Mouse (Mus musculus): ENCODE measurements around the gene Efhd1. TPM values are rescaled to one million over a fixed set of nuclear protein-coding genes. Genes with fewer than 3 reads are reported as not detected.
A peak's percentile ranks its signal among the peaks of the same experiment; 100 is the strongest.

Efhd1 gene
- not detected in 2 replicates for total RNA-seq (2017)

DNA sequence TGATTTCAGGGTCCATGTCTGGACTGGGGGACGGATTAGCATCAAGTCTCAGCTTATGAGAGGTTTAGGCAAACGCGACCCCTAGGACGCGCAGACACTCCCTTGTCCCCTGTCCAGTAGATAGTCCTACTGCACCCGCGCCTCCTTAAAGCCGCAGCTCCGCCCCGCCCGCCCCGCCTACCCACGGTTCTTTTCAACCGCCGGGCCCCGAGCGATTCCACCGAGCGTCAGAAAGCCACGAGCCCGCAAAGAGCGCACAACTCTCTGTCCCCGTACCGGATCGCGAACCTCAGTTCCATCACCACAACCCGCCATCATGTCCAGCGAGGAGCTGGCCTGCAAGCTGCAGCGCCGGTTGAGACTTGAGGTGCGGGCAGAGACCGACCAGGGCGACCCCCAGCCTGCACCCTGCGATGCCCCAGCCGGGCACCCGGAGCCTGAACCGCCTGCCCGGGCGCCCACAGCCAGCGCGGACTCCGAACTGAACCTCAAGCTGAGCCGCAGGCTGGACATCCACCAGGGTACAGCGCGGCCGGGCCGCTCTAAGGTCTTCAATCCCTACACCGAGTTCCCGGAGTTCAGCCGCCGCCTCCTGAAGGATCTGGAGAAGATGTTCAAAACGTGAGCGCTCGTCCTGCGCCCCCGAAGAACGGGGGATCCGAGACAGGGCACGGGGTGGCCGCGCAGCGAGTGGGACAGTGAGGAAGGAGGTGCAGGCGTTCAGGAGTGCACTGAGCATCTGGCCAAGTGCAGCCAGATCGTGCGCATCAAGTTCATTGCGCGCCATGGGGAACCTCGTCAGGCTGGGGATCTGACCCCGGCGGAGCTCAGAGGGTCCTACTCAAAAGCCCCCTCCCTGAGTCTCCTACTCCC is at the start of gene Efhd1:
Gene Efhd1 (plus strand): TSS at position 230 of the 873 bp plus-strand sequence.
- ATAC-seq (replicated peaks in 1 of 2; ENCODE audit: insufficient read depth in 1 of 2, low FRiP score in 2 of 2, low TSS enrichment in 1 of 2, low read depth in 1 of 2, poor library complexity in 2 of 2, severe bottlenecking in 2 of 2): peak; percentile 34 to 38; a peak in 3 of 4 replicates

DNA sequence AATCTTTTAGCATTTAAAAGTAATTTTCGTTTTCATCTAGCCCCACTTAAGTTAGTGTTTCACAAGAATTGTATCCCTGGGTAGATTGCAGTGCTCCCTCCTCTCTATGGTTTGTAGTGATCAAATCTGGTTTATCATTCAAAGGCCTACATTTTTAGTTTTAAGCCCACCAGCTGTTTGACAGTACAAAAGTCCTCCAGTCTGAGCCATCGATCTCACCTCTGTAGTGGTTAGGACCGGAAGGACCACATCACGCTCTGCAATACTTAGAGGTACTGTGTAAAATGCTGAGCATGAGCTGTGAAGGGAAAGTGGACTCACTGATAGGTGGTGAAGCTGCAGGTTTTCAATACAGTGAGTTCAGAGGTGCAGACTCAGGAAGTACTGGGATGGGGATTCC is 49.4 kb upstream of the Efhd1 start:
- ATAC-seq (replicated peaks in 1 of 2; ENCODE audit: insufficient read depth in 1 of 2, low FRiP score in 2 of 2, low TSS enrichment in 1 of 2, low read depth in 1 of 2, poor library complexity in 2 of 2, severe bottlenecking in 2 of 2): no peak

DNA sequence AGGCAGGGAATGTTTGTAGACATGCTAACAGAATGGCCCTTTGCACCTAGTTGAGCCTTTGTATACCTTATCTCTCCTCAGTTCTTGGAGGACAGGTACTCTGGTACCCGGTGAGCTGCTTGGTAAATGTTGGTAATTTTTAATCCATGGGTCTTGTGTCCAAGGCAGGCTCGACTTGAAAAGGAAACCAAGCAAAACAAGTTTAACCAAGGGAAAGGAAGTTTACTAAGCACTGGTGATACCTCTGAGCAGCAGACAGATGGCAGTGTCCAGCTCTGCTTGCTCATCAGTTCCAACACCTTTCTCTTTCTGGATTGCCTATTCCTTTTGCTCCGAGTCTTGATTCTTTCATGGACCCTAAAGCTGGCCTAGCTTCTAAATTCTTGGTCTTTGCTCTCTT is 46.2 kb upstream of the Efhd1 start:
- ATAC-seq (replicated peaks in 1 of 2; ENCODE audit: insufficient read depth in 1 of 2, low FRiP score in 2 of 2, low TSS enrichment in 1 of 2, low read depth in 1 of 2, poor library complexity in 2 of 2, severe bottlenecking in 2 of 2): 0 out of 4 replicates have a peak, but pooled peaks of 1 of the 2 experiments have one; percentile 19

DNA sequence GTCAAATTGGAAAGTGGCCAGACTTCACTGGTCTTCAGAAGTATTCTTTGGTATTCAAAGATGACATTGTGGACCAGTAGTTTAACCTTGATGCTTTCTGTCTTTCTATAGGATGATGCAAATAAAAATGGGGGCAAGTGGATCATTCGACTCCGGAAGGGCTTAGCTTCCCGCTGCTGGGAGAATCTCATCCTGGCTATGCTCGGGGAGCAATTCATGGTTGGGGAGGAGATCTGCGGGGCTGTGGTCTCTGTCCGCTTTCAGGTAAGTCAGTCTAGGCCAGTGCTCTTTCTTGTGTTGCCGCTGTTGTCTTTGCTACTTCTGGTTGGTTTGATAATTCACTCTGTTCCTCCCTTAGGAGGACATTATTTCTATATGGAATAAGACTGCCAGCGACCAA is 38.4 kb upstream of the Efhd1 start:
- no peak for ATAC-seq (replicated peaks in 1 of 2; ENCODE audit: insufficient read depth in 1 of 2, low FRiP score in 2 of 2, low TSS enrichment in 1 of 2, low read depth in 1 of 2, poor library complexity in 2 of 2, severe bottlenecking in 2 of 2)

DNA sequence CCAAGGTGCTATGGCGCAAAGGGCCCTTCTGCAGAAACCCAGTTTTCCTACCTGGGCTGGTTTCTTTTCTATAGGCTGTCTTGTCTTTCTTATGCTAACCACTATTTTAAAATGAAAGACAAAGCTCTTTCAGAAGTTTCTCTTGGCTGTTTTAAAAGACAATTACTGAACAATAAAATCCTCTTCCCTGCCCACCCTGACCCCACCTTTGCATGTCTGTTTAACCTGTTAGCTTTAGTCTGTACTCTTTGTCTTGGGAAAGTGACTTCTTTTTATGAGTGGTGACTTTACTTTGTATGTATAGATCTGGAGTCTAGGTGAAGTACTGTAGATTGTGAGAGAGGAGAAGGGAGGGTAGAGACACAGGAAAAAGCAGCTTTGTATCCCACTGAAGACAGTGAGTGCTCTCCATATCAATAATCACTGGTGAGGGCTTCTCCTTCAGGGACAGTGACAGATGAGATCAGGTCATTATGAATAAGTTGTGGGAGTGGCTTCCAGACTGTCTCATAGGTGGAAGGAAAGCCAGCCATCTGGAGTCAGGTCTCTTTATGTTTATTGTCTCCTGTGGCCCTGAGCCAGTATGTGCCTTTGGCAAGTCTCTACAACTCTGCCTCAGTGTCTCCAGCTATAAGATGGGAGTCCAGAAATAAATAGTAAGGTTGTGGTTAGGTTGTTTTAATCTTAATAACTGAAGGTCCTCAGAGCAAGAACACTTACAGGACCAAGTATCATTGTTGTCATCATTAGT is 37.6 kb upstream of the Efhd1 start:
- ATAC-seq (replicated peaks in 1 of 2; ENCODE audit: insufficient read depth in 1 of 2, low FRiP score in 2 of 2, low TSS enrichment in 1 of 2, low read depth in 1 of 2, poor library complexity in 2 of 2, severe bottlenecking in 2 of 2): no peak

DNA sequence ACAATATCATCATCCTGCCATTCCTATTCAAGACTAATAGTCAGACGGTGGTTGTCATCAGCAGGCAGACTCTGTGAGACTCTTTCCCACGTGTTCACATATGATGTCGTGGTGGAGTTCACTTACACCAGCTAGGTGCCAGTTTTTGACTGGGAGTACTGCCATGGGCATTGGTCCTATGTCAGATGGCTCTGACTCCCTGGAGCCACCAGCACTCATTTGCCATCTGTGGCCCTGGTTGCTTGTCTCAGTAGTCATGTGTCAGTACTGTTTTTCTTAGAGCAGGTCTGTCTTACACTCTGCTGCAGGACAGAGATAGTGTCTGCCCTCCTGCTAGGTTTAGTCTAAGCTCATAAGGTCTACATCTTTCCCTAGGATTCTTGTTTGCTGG is 37.0 kb upstream of the Efhd1 start:
- no peak for ATAC-seq (replicated peaks in 1 of 2; ENCODE audit: insufficient read depth in 1 of 2, low FRiP score in 2 of 2, low TSS enrichment in 1 of 2, low read depth in 1 of 2, poor library complexity in 2 of 2, severe bottlenecking in 2 of 2)

DNA sequence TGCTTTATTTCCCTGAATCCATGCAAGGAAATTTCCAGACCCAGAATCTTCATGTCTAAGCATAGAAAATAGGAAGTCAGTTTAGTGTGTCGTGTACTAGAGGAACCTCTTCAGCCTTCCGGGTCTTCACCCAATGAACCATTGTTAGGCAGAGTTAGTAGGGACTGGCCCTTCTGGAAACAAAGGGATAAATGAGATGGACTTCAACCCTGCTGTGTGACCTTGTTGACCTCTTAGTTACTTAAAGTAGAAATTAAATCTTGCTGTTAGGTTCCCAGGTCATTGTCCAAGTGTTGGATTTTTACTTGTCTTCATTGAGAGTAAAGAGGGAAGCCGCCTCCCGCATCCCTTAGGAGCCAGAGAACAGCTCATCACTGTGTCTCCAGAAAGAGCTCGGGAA is 33.6 kb upstream of the Efhd1 start:
- no peak for ATAC-seq (replicated peaks in 1 of 2; ENCODE audit: insufficient read depth in 1 of 2, low FRiP score in 2 of 2, low TSS enrichment in 1 of 2, low read depth in 1 of 2, poor library complexity in 2 of 2, severe bottlenecking in 2 of 2)

DNA sequence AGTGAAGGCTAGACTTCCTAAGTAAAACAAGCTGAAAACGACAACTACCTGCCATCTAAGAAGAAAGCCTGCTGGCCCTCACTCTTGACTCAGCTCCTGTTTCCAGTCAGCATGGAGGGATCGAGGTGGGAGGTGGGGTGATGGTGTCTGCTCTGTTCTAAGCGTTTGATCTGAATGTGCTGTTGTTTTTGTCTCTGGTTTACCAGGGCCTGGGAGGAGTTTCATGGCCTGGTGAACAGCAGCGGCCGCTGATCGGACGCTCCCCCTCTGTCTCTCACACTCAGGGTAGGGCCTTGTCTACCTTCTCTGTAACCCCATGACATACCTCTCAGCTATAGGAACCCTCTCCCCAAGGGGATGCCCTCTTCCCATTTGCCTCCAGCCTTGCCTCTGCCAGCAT is 32.0 kb upstream of the Efhd1 start:
- ATAC-seq (replicated peaks in 1 of 2; ENCODE audit: insufficient read depth in 1 of 2, low FRiP score in 2 of 2, low TSS enrichment in 1 of 2, low read depth in 1 of 2, poor library complexity in 2 of 2, severe bottlenecking in 2 of 2): no peak

DNA sequence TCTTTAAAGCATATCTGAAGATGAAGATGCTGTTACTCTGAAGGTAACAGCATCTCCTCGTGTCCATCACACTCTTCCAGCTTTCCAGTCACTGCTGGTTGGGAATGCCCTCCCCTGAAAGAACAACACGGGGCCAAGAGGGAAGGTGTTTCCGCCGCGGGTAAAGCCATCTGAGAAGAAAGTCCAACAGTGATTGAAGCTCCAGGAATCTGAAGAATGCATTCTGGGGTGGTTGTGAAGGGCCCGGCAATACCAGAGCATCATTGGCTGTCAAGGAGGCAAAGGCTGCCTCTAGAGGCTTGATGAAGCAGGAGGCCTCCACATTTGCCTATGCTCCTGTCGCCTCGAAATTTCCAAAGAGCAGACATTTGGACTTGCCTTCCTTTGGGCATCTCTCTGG is 25.1 kb upstream of the Efhd1 start:
- ATAC-seq (replicated peaks in 1 of 2; ENCODE audit: insufficient read depth in 1 of 2, low FRiP score in 2 of 2, low TSS enrichment in 1 of 2, low read depth in 1 of 2, poor library complexity in 2 of 2, severe bottlenecking in 2 of 2): no peak

DNA sequence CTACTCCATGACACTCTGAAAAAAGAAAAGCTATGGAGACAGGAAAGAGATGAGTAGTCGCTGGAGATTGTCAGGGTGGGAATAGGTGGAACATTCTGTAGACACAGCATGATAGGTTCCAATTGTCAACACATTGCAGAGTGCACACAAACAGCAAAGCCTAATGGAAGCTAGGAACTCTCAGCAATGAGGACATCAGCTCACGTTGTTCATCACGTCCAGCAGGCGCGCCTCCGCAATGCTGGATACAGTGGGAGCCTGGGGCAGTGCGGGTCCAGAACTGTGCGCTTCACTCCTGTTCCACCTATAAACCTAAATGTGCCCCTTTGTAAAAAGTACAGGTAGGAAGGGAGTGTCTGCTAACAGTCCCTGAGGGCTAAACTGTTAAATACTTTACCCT is 21.1 kb upstream of the Efhd1 start:
- ATAC-seq (replicated peaks in 1 of 2; ENCODE audit: insufficient read depth in 1 of 2, low FRiP score in 2 of 2, low TSS enrichment in 1 of 2, low read depth in 1 of 2, poor library complexity in 2 of 2, severe bottlenecking in 2 of 2): no peak

DNA sequence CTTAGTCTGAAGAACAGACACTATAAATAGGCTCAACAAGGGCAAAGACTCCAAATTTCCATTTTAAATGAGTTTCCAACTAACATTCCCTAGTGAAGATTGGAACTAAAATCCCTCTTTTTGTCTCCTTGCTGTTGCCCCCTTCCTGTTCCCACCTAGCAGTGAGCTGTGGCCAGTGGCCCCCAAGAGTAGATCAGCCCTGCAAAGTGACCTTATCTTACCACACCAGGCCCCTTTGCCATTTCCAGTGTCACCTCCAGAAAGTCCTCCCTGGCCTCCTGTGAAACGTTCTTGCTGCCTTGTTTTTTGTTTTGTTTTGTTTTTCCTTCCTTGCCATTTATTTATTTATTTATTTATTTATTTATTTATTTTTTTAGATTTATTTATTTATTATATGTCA is 18.7 kb upstream of the Efhd1 start:
- no peak for ATAC-seq (replicated peaks in 1 of 2; ENCODE audit: insufficient read depth in 1 of 2, low FRiP score in 2 of 2, low TSS enrichment in 1 of 2, low read depth in 1 of 2, poor library complexity in 2 of 2, severe bottlenecking in 2 of 2)

DNA sequence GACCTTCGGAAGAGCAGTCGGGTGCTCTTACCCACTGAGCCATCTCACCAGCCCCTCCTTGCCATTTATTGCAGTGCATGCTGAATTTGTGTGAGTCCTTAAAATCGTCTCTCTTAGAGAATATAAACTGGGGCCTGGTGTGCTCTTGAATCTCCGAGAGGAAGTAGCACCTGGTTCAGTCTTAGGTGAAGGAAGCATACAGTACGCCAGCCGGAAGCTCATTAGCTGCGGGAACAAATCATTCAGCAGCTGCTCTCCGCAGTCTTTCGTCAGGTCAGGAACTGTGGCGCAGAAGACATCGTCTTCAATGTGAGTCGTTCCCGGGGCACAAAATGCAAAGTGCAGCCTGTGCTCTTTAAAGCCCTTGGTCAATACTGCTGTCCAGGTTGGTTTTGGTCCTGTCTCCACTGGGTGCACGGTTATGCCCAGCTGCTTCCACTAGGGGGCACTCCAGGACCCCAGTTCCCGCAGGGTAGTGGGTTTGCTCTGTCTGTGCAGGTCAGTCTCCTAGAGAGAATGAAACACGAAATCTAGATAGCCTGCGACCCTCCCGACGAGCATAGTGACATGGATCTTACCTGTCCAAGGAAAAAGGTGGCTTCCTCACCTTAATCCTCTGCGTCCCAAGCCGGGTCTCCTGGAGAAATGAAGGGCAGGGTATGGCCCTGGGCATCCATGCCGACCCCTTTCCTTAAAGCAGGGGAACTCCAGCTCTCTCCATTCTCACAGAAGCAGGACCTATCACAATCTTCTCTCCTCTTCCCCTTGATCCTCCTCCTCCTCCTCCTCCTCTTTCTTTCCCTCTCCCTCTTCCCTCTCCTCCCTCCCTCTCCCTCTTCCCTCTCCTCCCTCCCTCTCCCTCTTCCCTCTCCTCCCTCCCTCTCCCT is 18.0 kb upstream of the Efhd1 start:
- peak; percentile 86 to 92 for ATAC-seq (replicated peaks in 1 of 2; ENCODE audit: insufficient read depth in 1 of 2, low FRiP score in 2 of 2, low TSS enrichment in 1 of 2, low read depth in 1 of 2, poor library complexity in 2 of 2, severe bottlenecking in 2 of 2)

DNA sequence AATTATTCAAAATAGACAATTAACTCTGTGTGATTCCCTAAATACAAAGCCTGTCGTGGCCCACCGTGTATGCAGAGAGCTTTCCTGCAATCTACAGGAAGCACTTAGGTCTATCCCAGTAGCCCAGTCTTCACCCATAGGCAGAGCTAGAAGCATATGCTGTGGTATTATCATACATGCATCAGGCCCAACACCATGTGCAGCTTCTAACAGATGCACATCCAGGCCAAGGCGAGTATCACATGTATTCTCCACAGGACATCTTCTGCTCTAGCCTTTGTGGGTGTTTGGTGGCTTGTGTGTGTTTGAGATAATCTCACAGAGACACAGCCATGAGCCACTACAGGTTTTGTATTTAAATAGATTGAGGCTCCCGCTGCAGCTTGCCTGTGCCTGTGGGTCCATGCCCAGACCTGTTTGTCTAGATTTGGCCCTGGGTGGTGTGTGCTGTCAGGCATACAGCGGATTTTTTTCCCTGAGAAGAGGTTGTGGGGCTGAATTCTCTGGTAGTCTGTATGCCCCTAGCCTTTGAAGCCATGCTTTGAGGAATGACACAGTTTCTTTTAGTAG is 12.0 kb upstream of the Efhd1 start:
- no peak for ATAC-seq (replicated peaks in 1 of 2; ENCODE audit: insufficient read depth in 1 of 2, low FRiP score in 2 of 2, low TSS enrichment in 1 of 2, low read depth in 1 of 2, poor library complexity in 2 of 2, severe bottlenecking in 2 of 2)

DNA sequence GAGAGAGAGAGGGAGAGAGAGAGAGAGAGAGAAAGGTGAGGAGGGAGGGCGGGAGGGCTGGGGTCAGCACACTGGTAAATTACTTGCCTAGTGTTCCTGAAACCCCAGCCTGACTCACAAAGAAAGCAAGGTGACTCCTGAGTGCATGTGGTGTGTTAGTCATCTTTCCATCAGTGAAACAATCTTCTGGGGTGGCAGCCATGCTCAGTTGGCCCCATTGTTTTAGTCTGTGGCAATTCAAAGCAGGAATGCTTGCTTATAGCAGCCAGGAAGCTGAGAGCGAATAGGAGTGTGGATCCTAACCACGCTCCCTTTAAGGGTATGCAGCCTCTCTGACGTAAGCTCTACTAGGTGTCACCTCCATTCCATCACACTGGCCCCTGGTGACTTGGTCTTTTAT is 9.0 kb upstream of the Efhd1 start:
- no peak for ATAC-seq (replicated peaks in 1 of 2; ENCODE audit: insufficient read depth in 1 of 2, low FRiP score in 2 of 2, low TSS enrichment in 1 of 2, low read depth in 1 of 2, poor library complexity in 2 of 2, severe bottlenecking in 2 of 2)

DNA sequence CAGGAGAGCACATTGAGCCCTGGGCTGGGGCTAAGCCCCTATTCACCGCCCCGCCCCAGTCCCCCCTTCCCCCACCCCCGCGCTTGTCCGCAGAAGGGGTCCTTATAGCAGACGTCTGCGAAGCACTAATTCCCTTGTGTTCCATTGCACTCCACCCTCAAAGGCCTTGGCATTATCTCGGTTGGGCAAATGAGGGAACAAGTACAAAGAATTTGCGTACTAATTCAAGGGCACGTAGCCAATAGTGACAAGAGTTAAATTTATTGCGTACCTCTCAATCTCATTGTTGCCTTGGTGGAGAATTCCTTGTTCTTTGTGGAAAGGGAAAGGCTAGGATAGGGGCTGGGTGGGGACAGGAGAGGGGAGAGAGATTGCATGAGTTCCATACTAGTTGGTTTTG is 6.5 kb upstream of the Efhd1 start:
- no peak for ATAC-seq (replicated peaks in 1 of 2; ENCODE audit: insufficient read depth in 1 of 2, low FRiP score in 2 of 2, low TSS enrichment in 1 of 2, low read depth in 1 of 2, poor library complexity in 2 of 2, severe bottlenecking in 2 of 2)

DNA sequence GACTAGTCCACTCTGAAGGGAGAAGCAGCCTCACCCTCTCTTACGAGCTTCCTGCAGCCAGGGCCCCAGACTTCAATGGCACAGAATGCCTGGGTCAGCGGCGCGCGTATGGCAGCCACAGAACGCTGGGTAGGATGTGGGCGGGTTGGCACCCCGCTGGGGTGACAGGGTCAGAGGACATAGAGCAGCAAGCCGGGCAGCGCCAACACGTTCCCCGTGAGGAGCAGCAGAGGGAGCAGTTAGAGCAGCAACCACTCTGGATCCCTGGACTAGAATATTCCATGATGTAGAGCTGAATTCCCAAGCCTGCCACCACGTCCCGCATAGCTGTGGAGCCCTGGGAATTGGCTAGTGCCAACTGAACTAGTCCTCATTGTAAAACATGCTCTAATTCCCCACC is 5.7 kb upstream of the Efhd1 start:
- ATAC-seq (replicated peaks in 1 of 2; ENCODE audit: insufficient read depth in 1 of 2, low FRiP score in 2 of 2, low TSS enrichment in 1 of 2, low read depth in 1 of 2, poor library complexity in 2 of 2, severe bottlenecking in 2 of 2): peak; percentile 65 to 69

DNA sequence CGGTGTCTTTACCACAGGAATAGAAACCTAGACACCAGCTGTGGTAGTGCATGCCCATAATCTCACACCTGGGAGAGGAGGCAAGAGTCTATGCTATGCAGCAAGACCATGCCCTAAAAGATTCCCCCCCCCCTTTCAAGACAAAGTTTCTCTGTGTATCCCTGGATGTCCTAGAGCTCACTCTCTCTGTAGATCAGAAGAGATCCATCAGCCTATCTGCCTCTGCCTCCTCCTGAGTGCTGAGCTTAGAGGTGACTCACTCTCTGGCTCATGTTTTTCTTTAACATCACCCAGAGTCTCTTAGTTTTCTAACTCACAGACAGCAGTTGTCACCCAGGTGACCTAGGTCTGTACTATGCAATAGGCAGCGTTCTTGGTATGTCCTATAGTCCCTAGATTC is 4.8 kb upstream of the Efhd1 start:
- no peak for ATAC-seq (replicated peaks in 1 of 2; ENCODE audit: insufficient read depth in 1 of 2, low FRiP score in 2 of 2, low TSS enrichment in 1 of 2, low read depth in 1 of 2, poor library complexity in 2 of 2, severe bottlenecking in 2 of 2)
